Mouse (Mus musculus): ENCODE measurements at regions not wholly inside any gene's neighbourhood (a gene's known extent, or its start where the extent isn't known, plus 50 kb on each side); places are given as distances from the start of the nearest gene placed in this dataset.

- DNase-seq (ENCODE audit: inconsistent age in 2 of 2, low spot score in 1 of 2): no peak
These were observed 58.9 kb upstream of the Ankrd1 start for GRCm38 (mm10) chr19:36178828-36179251.

- no peak for DNase-seq (ENCODE audit: inconsistent age in 2 of 2, low spot score in 1 of 2)
These were observed 60.4 kb upstream of the Ankrd1 start for GRCm38 (mm10) chr19:36180329-36180728.

GRCm38 (mm10) chr19:36181535-36181934 is 61.6 kb upstream of the Ankrd1 start:
- DNase-seq (ENCODE audit: inconsistent age in 2 of 2, low spot score in 1 of 2): no peak

- DNase-seq (ENCODE audit: inconsistent age in 2 of 2, low spot score in 1 of 2): peak; percentile 50 to 86
These were observed 63.2 kb upstream of the Ankrd1 start for GRCm38 (mm10) chr19:36183127-36183526.

GRCm38 (mm10) chr19:36189662-36190061 is 69.8 kb upstream of the Ankrd1 start:
- DNase-seq (ENCODE audit: inconsistent age in 2 of 2, low spot score in 1 of 2): no peak

- DNase-seq (ENCODE audit: inconsistent age in 2 of 2, low spot score in 1 of 2): no peak
These were observed 71.7 kb upstream of the Ankrd1 start for GRCm38 (mm10) chr19:36191641-36192040.

- DNase-seq (ENCODE audit: inconsistent age in 2 of 2, low spot score in 1 of 2): no peak
These were observed 84.4 kb upstream of the Ankrd1 start for GRCm38 (mm10) chr19:36204269-36204668.

- no peak for DNase-seq (ENCODE audit: inconsistent age in 2 of 2, low spot score in 1 of 2)
These were observed 85.2 kb upstream of the Ankrd1 start for GRCm38 (mm10) chr19:36204965-36205718.

- peak in 1 of 2 experiments; percentile 33 for DNase-seq (ENCODE audit: inconsistent age in 2 of 2, low spot score in 1 of 2)
These were observed 87.9 kb upstream of the Ankrd1 start for GRCm38 (mm10) chr19:36207735-36208288.

- DNase-seq (ENCODE audit: inconsistent age in 2 of 2, low spot score in 1 of 2): no peak
These were observed 88.5 kb upstream of the Ankrd1 start for GRCm38 (mm10) chr19:36208419-36208818.

- no peak for DNase-seq (ENCODE audit: inconsistent age in 2 of 2, low spot score in 1 of 2)
These were observed 93.6 kb upstream of the Ankrd1 start for GRCm38 (mm10) chr19:36213461-36213860.

GRCm38 (mm10) chr19:36214188-36214968 is 94.5 kb upstream of the Ankrd1 start:
- DNase-seq (ENCODE audit: inconsistent age in 2 of 2, low spot score in 1 of 2): peak; percentile 22 to 63

- no peak for DNase-seq (ENCODE audit: inconsistent age in 2 of 2, low spot score in 1 of 2)
These were observed 97.3 kb upstream of the Ankrd1 start for GRCm38 (mm10) chr19:36217177-36217576.

- no peak for DNase-seq (ENCODE audit: inconsistent age in 2 of 2, low spot score in 1 of 2)
These were observed 97.7 kb upstream of the Ankrd1 start for GRCm38 (mm10) chr19:36217605-36218004.

- DNase-seq (ENCODE audit: inconsistent age in 2 of 2, low spot score in 1 of 2): no peak
These were observed 99.0 kb upstream of the Ankrd1 start for GRCm38 (mm10) chr19:36218921-36219320.

GRCm38 (mm10) chr19:36221104-36221503 is 101.2 kb upstream of the Ankrd1 start:
- DNase-seq (ENCODE audit: inconsistent age in 2 of 2, low spot score in 1 of 2): no peak

GRCm38 (mm10) chr19:36221596-36221995 is 101.7 kb upstream of the Ankrd1 start:
- no peak for DNase-seq (ENCODE audit: inconsistent age in 2 of 2, low spot score in 1 of 2)

GRCm38 (mm10) chr19:36222198-36222597 is 102.3 kb upstream of the Ankrd1 start:
- DNase-seq (ENCODE audit: inconsistent age in 2 of 2, low spot score in 1 of 2): no peak

GRCm38 (mm10) chr19:36224518-36224917 is 104.6 kb upstream of the Ankrd1 start:
- DNase-seq (ENCODE audit: inconsistent age in 2 of 2, low spot score in 1 of 2): peak in 1 of 2 experiments; percentile 45

GRCm38 (mm10) chr19:36225612-36226011 is 105.7 kb upstream of the Ankrd1 start:
- DNase-seq (ENCODE audit: inconsistent age in 2 of 2, low spot score in 1 of 2): no peak

- no peak for DNase-seq (ENCODE audit: inconsistent age in 2 of 2, low spot score in 1 of 2)
These were observed 107.7 kb upstream of the Ankrd1 start for GRCm38 (mm10) chr19:36227418-36228160.

Measured in adrenal gland, adult (tissue).